Mouse (Mus musculus) mature B cell (primary cell): ENCODE measurements around the gene Ndufaf5.
"Not testable (repeated sequence)": the region's sequence is repeated elsewhere in the genome, so short reads cannot be mapped to it uniquely, and the experiment has no call there.

ENCODE experiments used
- in situ Hi-C: fragments of 300-500 bp; cut with MboI; formaldehyde crosslinking; loops from 2 replicates; pipeline ENCODE4 v1.14.3; 2019

The Ndufaf5 gene

GRCm38 (mm10) chr2:140170127-140170802, at the start of gene Ndufaf5, which contains the start of gene Esf1:
Gene Ndufaf5 (plus strand): TSS chr2:140170649.
Gene Esf1 (minus strand): TSS chr2:140170564.
- in situ Hi-C loops: no loop called here

- in situ Hi-C loops: no loop called here
Observed at GRCm38 (mm10) chr2:140125516-140125915, 44.9 kb upstream of the Ndufaf5 start.

GRCm38 (mm10) chr2:140151743-140152142, 18.7 kb upstream of the Ndufaf5 start, which contains the start of gene Gm17374:
Gene Gm17374 (plus strand): TSS chr2:140152043.
- in situ Hi-C loops: not testable (repeated sequence)

GRCm38 (mm10) chr2:140159186-140159730, 11.2 kb upstream of the Ndufaf5 start:
- in situ Hi-C loops: no loop called here

GRCm38 (mm10) chr2:140163351-140163854, 7.0 kb upstream of the Ndufaf5 start:
- in situ Hi-C loops: no loop called here

- in situ Hi-C loops: no loop called here
Observed at GRCm38 (mm10) chr2:140169057-140169456, 1.4 kb upstream of the Ndufaf5 start.

- in situ Hi-C loops: no loop called here
Observed at GRCm38 (mm10) chr2:140170803-140171553, 529 bp downstream of the Ndufaf5 start.

GRCm38 (mm10) chr2:140185685-140186210, 15.3 kb downstream of the Ndufaf5 start:
- in situ Hi-C loops: not testable (repeated sequence)

GRCm38 (mm10) chr2:140200713-140201112, 30.3 kb downstream of the Ndufaf5 start:
- in situ Hi-C loops: no loop called here

- in situ Hi-C loops: no loop called here
Observed at GRCm38 (mm10) chr2:140202573-140202972, 32.1 kb downstream of the Ndufaf5 start.

- in situ Hi-C loops: no loop called here
Observed at GRCm38 (mm10) chr2:140203756-140204155, 33.3 kb downstream of the Ndufaf5 start.

GRCm38 (mm10) chr2:140214519-140215027, 44.1 kb downstream of the Ndufaf5 start:
- in situ Hi-C loops: no loop called here

GRCm38 (mm10) chr2:140215415-140215814, 45.0 kb downstream of the Ndufaf5 start:
- in situ Hi-C loops: no loop called here

GRCm38 (mm10) chr2:140215965-140216364, 45.5 kb downstream of the Ndufaf5 start:
- in situ Hi-C loops: no loop called here

GRCm38 (mm10) chr2:140220325-140220724, 49.9 kb downstream of the Ndufaf5 start:
- in situ Hi-C loops: no loop called here

- in situ Hi-C loops: no loop called here
Observed at GRCm38 (mm10) chr2:140230295-140230694, 59.8 kb downstream of the Ndufaf5 start.

- in situ Hi-C loops: no loop called here
Observed at GRCm38 (mm10) chr2:140237245-140237644, 66.8 kb downstream of the Ndufaf5 start.

- in situ Hi-C loops: no loop called here
Observed at GRCm38 (mm10) chr2:140242398-140242797, 71.9 kb downstream of the Ndufaf5 start.

GRCm38 (mm10) chr2:140243105-140243504, 72.7 kb downstream of the Ndufaf5 start:
- in situ Hi-C loops: no loop called here
